In genomic region chr9:67496368-67496767, GRCm38 (mm10) we compare ENCODE assay signal across 12 mouse cellular contexts.
DNase-seq lines count a peak whose midpoint lies in the region; ATAC-seq and TF ChIP-seq lines count a peak whose summit lies in the region.
"Had no signal": no experiment of that assay in that cellular context is flagged by ENCODE, and none has a peak within 500 bp of the region (broad histone marks: within the 10 kb centered on the region; RNA-seq: fewer than 3 reads in every experiment).

No protein-coding gene starts in this region.

- no peaks in the 10 kb centered on the region for H3K36me3 ChIP-seq in kidney, adult 2 months (ENCODE audit: control insufficient read depth, insufficient read depth, low read length)
- H3K36me3 ChIP-seq in kidney, embryonic 15.5 days: no peaks in the 10 kb centered on the region
- no peaks in the 10 kb centered on the region for H3K36me3 ChIP-seq in midbrain, embryonic 14.5 days (ENCODE audit: control insufficient read depth, insufficient read depth, low read length)
- H3K36me3 ChIP-seq in midbrain, embryonic 16.5 days (ENCODE audit: control insufficient read depth, insufficient read depth, low read length): no peaks in the 10 kb centered on the region
- H3K36me3 ChIP-seq: intestine, embryonic 15.5 days; midbrain, embryonic 15.5 days had no signal

- H3K4me3 ChIP-seq in kidney, adult 2 months (ENCODE audit: insufficient read depth, low read depth, low read length): no peak overlapping the region
- H3K4me3 ChIP-seq in kidney, embryonic 15.5 days (replicated peaks): no peak overlapping the region
- no peak overlapping the region for H3K4me3 ChIP-seq in midbrain, embryonic 14.5 days (replicated peaks; ENCODE audit: low read depth, low read length)
- H3K4me3 ChIP-seq in midbrain, embryonic 16.5 days (ENCODE audit: low read depth, low read length): no peak overlapping the region
- H3K4me3 ChIP-seq: intestine, embryonic 15.5 days; midbrain, embryonic 15.5 days had no signal

- 35% methylated on average over 2 of the region's 2 CpGs for WGBS in kidney, adult 2 months
- WGBS in kidney, embryonic 15.5 days: 34% methylated on average over 2 of the region's 2 CpGs
- WGBS in midbrain, embryonic 14.5 days: 38% methylated on average over 2 of the region's 2 CpGs
- WGBS in midbrain, embryonic 16.5 days: 33% methylated on average over 2 of the region's 2 CpGs

- H3K9ac ChIP-seq in kidney, embryonic 15.5 days: no peak overlapping the region
- H3K9ac ChIP-seq in midbrain, embryonic 14.5 days (replicated peaks; ENCODE audit: low read length): no peak overlapping the region
- no peak overlapping the region for H3K9ac ChIP-seq in midbrain, embryonic 16.5 days (ENCODE audit: low read depth, low read length)
- H3K9ac ChIP-seq: intestine, embryonic 15.5 days; midbrain, embryonic 15.5 days had no signal

- no peak for TF ChIP-seq POLR2A in kidney, adult 2 months (IDR thresholded peaks at IDR 0.05; ENCODE audit: low read depth, low read length)
- TF ChIP-seq POLR2A in brain, embryonic 14.5 days (IDR thresholded peaks at IDR 0.05; ENCODE audit: borderline replicate concordance, extremely low read depth, insufficient read depth, insufficient read length, poor library complexity, severe bottlenecking): no peak

- peak; percentile 15 for DNase-seq in kidney, adult 2 months
- DNase-seq in midbrain, embryonic 14.5 days: peak; percentile 70
- DNase-seq in brain, embryonic 14.5 days (ENCODE audit: low read depth): peak; percentile 84
- peak; percentile 25 for DNase-seq in lung, postnatal 36 days
- no peak for DNase-seq in c-Kit-positive CD71-positive TER-119-positive erythroid progenitor cells, embryonic 14.5 days (ENCODE audit: low spot score)
- DNase-seq: right cerebral cortex, postnatal 14 days had no signal

- H3K9me3 ChIP-seq in kidney, embryonic 15.5 days (replicated peaks): no peaks in the 10 kb centered on the region
- no peaks in the 10 kb centered on the region for H3K9me3 ChIP-seq in midbrain, embryonic 14.5 days (ENCODE audit: control insufficient read depth, low read length)
- H3K9me3 ChIP-seq in midbrain, embryonic 16.5 days (replicated peaks; ENCODE audit: control insufficient read depth, low read length, poor library complexity, severe bottlenecking): no peaks in the 10 kb centered on the region
- H3K9me3 ChIP-seq: intestine, embryonic 15.5 days; midbrain, embryonic 15.5 days had no signal

- no peaks in the 10 kb centered on the region for H3K4me1 ChIP-seq in kidney, adult 2 months (ENCODE audit: control insufficient read depth, insufficient read depth, low read length)
- peaks cover 33% of the 10 kb centered on the region for H3K4me1 ChIP-seq in kidney, embryonic 15.5 days
- H3K4me1 ChIP-seq in midbrain, embryonic 14.5 days (ENCODE audit: control insufficient read depth, insufficient read depth, low read length): peaks cover 11% of the 10 kb centered on the region; the same call in 1 of the 2 replicates
- peaks cover 5% of the 10 kb centered on the region; the same call in 1 of the 2 replicates for H3K4me1 ChIP-seq in midbrain, embryonic 16.5 days (ENCODE audit: control insufficient read depth, insufficient read depth, low read length)

- no peak overlapping the region for H3K4me2 ChIP-seq in kidney, embryonic 15.5 days
- no peak overlapping the region for H3K4me2 ChIP-seq in midbrain, embryonic 14.5 days (ENCODE audit: low read length)
- no peak overlapping the region for H3K4me2 ChIP-seq in midbrain, embryonic 16.5 days (ENCODE audit: low read length)
- H3K4me2 ChIP-seq: heart, embryonic 11.5 days; intestine, embryonic 15.5 days; liver, embryonic 11.5 days; midbrain, embryonic 15.5 days had no signal

- no peak overlapping the region for H3K27ac ChIP-seq in kidney, adult 2 months (ENCODE audit: insufficient read depth, low read depth, low read length)
- no peak overlapping the region for H3K27ac ChIP-seq in kidney, embryonic 15.5 days
- no peak overlapping the region for H3K27ac ChIP-seq in midbrain, embryonic 14.5 days (replicated peaks; ENCODE audit: low read depth, low read length)
- H3K27ac ChIP-seq in midbrain, embryonic 16.5 days (ENCODE audit: low read length): no peak overlapping the region
- H3K27ac ChIP-seq: intestine, embryonic 15.5 days; midbrain, embryonic 15.5 days had no signal

- H3K27me3 ChIP-seq in kidney, adult 2 months (replicated peaks; ENCODE audit: control insufficient read depth, insufficient read depth, low read length): no peaks in the 10 kb centered on the region
- no peaks in the 10 kb centered on the region for H3K27me3 ChIP-seq in kidney, embryonic 15.5 days
- H3K27me3 ChIP-seq in midbrain, embryonic 14.5 days (ENCODE audit: control insufficient read depth, insufficient read depth, low read length): no peaks in the 10 kb centered on the region
- H3K27me3 ChIP-seq in midbrain, embryonic 16.5 days (ENCODE audit: control insufficient read depth, insufficient read depth, low read depth, low read length): no peaks in the 10 kb centered on the region
- H3K27me3 ChIP-seq: intestine, embryonic 15.5 days; midbrain, embryonic 15.5 days had no signal

- no peak for ATAC-seq in kidney, embryonic 15.5 days (replicated peaks; ENCODE audit: low FRiP score)
- ATAC-seq in midbrain, embryonic 14.5 days (ENCODE audit: low FRiP score, low TSS enrichment): no peak; the same call in 1 of the 2 replicates
- ATAC-seq in midbrain, embryonic 16.5 days: no peak
- ATAC-seq: intestine, embryonic 15.5 days; midbrain, embryonic 15.5 days had no signal

- no peak for TF ChIP-seq CTCF in kidney, adult 2 months (conservative IDR thresholded peaks at IDR 0.05; ENCODE audit: insufficient read depth, insufficient read length, low read depth, low read length)
- TF ChIP-seq CTCF in brain, embryonic 14.5 days (IDR thresholded peaks at IDR 0.05; ENCODE audit: borderline replicate concordance, extremely low read depth, insufficient read depth, insufficient read length): no peak
